Mouse (Mus musculus) intestine, embryonic 14.5 days (tissue): Measurements from ENCODE around the gene Prkn. TPM values are rescaled to one million over a fixed set of nuclear protein-coding genes. Genes with fewer than 3 reads are reported as not detected.

Experiments used
- ATAC-seq: fragments of 200-750 bp; cut with Nextera tagmentation; replicated peaks from 2 replicates; pipeline ENCODE4 v1.8.0; 2017; ENCODE audit warnings: low read depth, moderate number of reproducible peaks, moderate TSS enrichment, moderate library complexity; ENCODE audit not compliant: low FRiP score, low TSS enrichment
- DNase-seq: peaks from one replicate; pipeline ENCODE4 v3.0.0-alpha.2; 2018; ENCODE audit warnings: low spot score
- H3K27ac ChIP-seq: fragments of 300-500 bp; sonication (generic); 2 replicates; pipeline ENCODE4 v1.5.1; 2014; ENCODE audit warnings: low read depth, mild to moderate bottlenecking, control low read depth
- H3K27me3 ChIP-seq: fragments of 300-500 bp; sonication (generic); replicated peaks from 2 replicates; pipeline ENCODE4 v1.6.1; 2014; ENCODE audit warnings: low read length, control low read depth; ENCODE audit not compliant: control insufficient read depth, insufficient read depth
- H3K36me3 ChIP-seq: fragments of 300-500 bp; sonication (generic); 2 replicates; pipeline ENCODE4 v1.6.1; 2014; ENCODE audit warnings: low read length, control low read depth; ENCODE audit not compliant: control insufficient read depth, insufficient read depth
- H3K4me1 ChIP-seq: fragments of 300-500 bp; sonication (generic); replicated peaks from 2 replicates; pipeline ENCODE4 v1.6.1; 2014; ENCODE audit warnings: low read length, control low read depth, mixed read lengths; ENCODE audit not compliant: control insufficient read depth, insufficient read depth
- H3K4me2 ChIP-seq: fragments of 300-500 bp; sonication (generic); 2 replicates; pipeline ENCODE4 v1.6.1; 2014; ENCODE audit warnings: low read length
- H3K4me3 ChIP-seq: fragments of 300-500 bp; sonication (generic); 2 replicates; pipeline ENCODE4 v1.5.1; 2014; ENCODE audit warnings: low read depth, low read length, control low read depth, mixed read lengths
- H3K9ac ChIP-seq: fragments of 300-500 bp; sonication (generic); 2 replicates; pipeline ENCODE4 v1.6.1; 2014; ENCODE audit warnings: mild to moderate bottlenecking, low read length
- H3K9me3 ChIP-seq: fragments of 300-500 bp; sonication (generic); 2 replicates; pipeline ENCODE4 v1.6.1; 2016; ENCODE audit warnings: low read length, control low read depth; ENCODE audit not compliant: control insufficient read depth
- WGBS: fragments of 180-500 bp; shearing (Covaris S2); extraction: QIAGEN DNeasy Blood & Tissue Kit; methylation state at CpG from one replicate; pipeline ENCODE4 v1.1.7; 2014; 5-methylcytosine and 5-hydroxymethylcytosine counted together
- polyA plus RNA-seq: library from polyadenylated mRNA; unstranded; fragments of >200 nt; fragmentation: Nextera tagmentation; extraction: Ambion mirVana; gene quantifications from 2 replicates; pipeline ENCODE4 v1.2.1, GENCODE M21; 2014

Gene Prkn
- polyA plus RNA-seq, 1 experiment from 2014 or later: 2.3 TPM

- H3K36me3 ChIP-seq: no peaks in the 10 kb centered on the region
- no peak for DNase-seq
Observed at GRCm38 (mm10) chr17:11076319-11076903, 236.2 kb downstream of the Prkn start.

GRCm38 (mm10) chr17:11086492-11086891 lies 246.3 kb downstream of the Prkn start:
- Histone ChIP-seq H3K4me2 (no peak overlapping the region), H3K36me3 (no peaks in the 10 kb centered on the region)
- 68% methylated on average over 1 of the region's 1 CpGs for WGBS

More at GRCm38 (mm10) chr17:11076319-11076903, 236.2 kb downstream of the Prkn start:
- Histone ChIP-seq H3K27ac (no peak overlapping the region), H3K9me3 (no peaks in the 10 kb centered on the region), H3K4me1 (no peaks in the 10 kb centered on the region), H3K27me3 (no peaks in the 10 kb centered on the region), H3K4me2 (no peak overlapping the region), H3K9ac (no peak overlapping the region), H3K4me3 (no peak overlapping the region)
- ATAC-seq: no peak
- 57% methylated on average over 6 of the region's 6 CpGs for WGBS

GRCm38 (mm10) chr17:11087088-11087487 lies 246.9 kb downstream of the Prkn start:
- DNase-seq: no peak
- no peaks in the 10 kb centered on the region for H3K4me1 ChIP-seq

More at GRCm38 (mm10) chr17:11086492-11086891, 246.3 kb downstream of the Prkn start:
- no peak for ATAC-seq
- Histone ChIP-seq H3K27ac (no peak overlapping the region), H3K4me3 (no peak overlapping the region), H3K9ac (no peak overlapping the region), H3K9me3 (no peaks in the 10 kb centered on the region), H3K4me1 (no peaks in the 10 kb centered on the region), H3K27me3 (no peaks in the 10 kb centered on the region)
- DNase-seq: no peak

GRCm38 (mm10) chr17:11087823-11088222 lies 247.6 kb downstream of the Prkn start:
- ATAC-seq (no peak), DNase-seq (no peak)
- Histone ChIP-seq H3K27ac (no peak overlapping the region), H3K36me3 (no peaks in the 10 kb centered on the region), H3K4me1 (no peaks in the 10 kb centered on the region), H3K4me2 (no peak overlapping the region), H3K9me3 (no peaks in the 10 kb centered on the region), H3K27me3 (no peaks in the 10 kb centered on the region), H3K9ac (no peak overlapping the region), H3K4me3 (no peak overlapping the region)
- 43% methylated on average over 8 of the region's 8 CpGs for WGBS

More at GRCm38 (mm10) chr17:11087088-11087487, 246.9 kb downstream of the Prkn start:
- Histone ChIP-seq H3K36me3 (no peaks in the 10 kb centered on the region), H3K27me3 (no peaks in the 10 kb centered on the region), H3K9me3 (no peaks in the 10 kb centered on the region), H3K4me3 (no peak overlapping the region), H3K9ac (no peak overlapping the region), H3K4me2 (no peak overlapping the region), H3K27ac (no peak overlapping the region)
- 47% methylated on average over 5 of the region's 5 CpGs for WGBS
- no peak for ATAC-seq

GRCm38 (mm10) chr17:11089361-11089760 lies 249.2 kb downstream of the Prkn start:
- H3K4me2 ChIP-seq: no peak overlapping the region
- WGBS: 86% methylated on average over 6 of the region's 6 CpGs
- no peaks in the 10 kb centered on the region for H3K4me1 ChIP-seq
- DNase-seq (no peak), ATAC-seq (no peak)
- H3K27me3 ChIP-seq: no peaks in the 10 kb centered on the region
- no peaks in the 10 kb centered on the region for H3K9me3 ChIP-seq
- no peak overlapping the region for H3K4me3 ChIP-seq
- H3K9ac ChIP-seq: no peak overlapping the region
- H3K36me3 ChIP-seq: no peaks in the 10 kb centered on the region
- no peak overlapping the region for H3K27ac ChIP-seq

- no peak overlapping the region for H3K9ac ChIP-seq
- DNase-seq (no peak), ATAC-seq (0 out of 2 replicates have a peak, but pooled peaks have one; percentile 58)
- H3K4me3 ChIP-seq: no peak overlapping the region
- peaks cover 4% of the 10 kb centered on the region; the same call in 1 of the 2 replicates for H3K9me3 ChIP-seq
- WGBS: 39% methylated on average over 6 of the region's 6 CpGs
- no peaks in the 10 kb centered on the region for H3K36me3 ChIP-seq
- H3K4me1 ChIP-seq: no peaks in the 10 kb centered on the region
- no peaks in the 10 kb centered on the region for H3K27me3 ChIP-seq
- H3K27ac ChIP-seq: no peak overlapping the region
- H3K4me2 ChIP-seq: no peak overlapping the region
Observed at GRCm38 (mm10) chr17:11092900-11093299, 252.7 kb downstream of the Prkn start.

GRCm38 (mm10) chr17:11093321-11093720 lies 253.1 kb downstream of the Prkn start:
- H3K27ac ChIP-seq: no peak overlapping the region
- 66% methylated on average over 3 of the region's 3 CpGs for WGBS
- ATAC-seq: no peak
- DNase-seq: no peak
- no peaks in the 10 kb centered on the region for H3K27me3 ChIP-seq
- H3K4me2 ChIP-seq: no peak overlapping the region
- H3K9ac ChIP-seq: no peak overlapping the region
- no peaks in the 10 kb centered on the region for H3K4me1 ChIP-seq
- peaks cover 4% of the 10 kb centered on the region; the same call in 1 of the 2 replicates for H3K9me3 ChIP-seq
- H3K4me3 ChIP-seq: no peak overlapping the region
- no peaks in the 10 kb centered on the region for H3K36me3 ChIP-seq

- Histone ChIP-seq H3K9me3 (no peaks in the 10 kb centered on the region), H3K4me3 (no peak overlapping the region), H3K9ac (no peak overlapping the region), H3K4me1 (no peaks in the 10 kb centered on the region), H3K36me3 (no peaks in the 10 kb centered on the region), H3K4me2 (no peak overlapping the region), H3K27ac (no peak overlapping the region), H3K27me3 (no peaks in the 10 kb centered on the region)
- no peak for ATAC-seq
- 83% methylated on average over 3 of the region's 3 CpGs for WGBS
- no peak for DNase-seq
Observed at GRCm38 (mm10) chr17:11107007-11107406, 266.8 kb downstream of the Prkn start.

- Histone ChIP-seq H3K4me1 (no peaks in the 10 kb centered on the region), H3K4me2 (no peak overlapping the region), H3K9me3 (no peaks in the 10 kb centered on the region), H3K27me3 (no peaks in the 10 kb centered on the region), H3K4me3 (no peak overlapping the region), H3K27ac (no peak overlapping the region), H3K9ac (no peak overlapping the region), H3K36me3 (no peaks in the 10 kb centered on the region)
- ATAC-seq (no peak), DNase-seq (no peak)
- WGBS: 41% methylated on average over 2 of the region's 2 CpGs
Observed at GRCm38 (mm10) chr17:11107916-11108315, 267.7 kb downstream of the Prkn start.
